Mouse (Mus musculus): ENCODE results near the gene Trim7. TPM values are rescaled to one million over a fixed set of nuclear protein-coding genes. Genes with fewer than 3 reads are reported as not detected.

The Trim7 gene
- polyA plus RNA-seq, 1 experiment from 2014 or later = 0.27 TPM

- Histone ChIP-seq H3K27ac (replicated peaks; ENCODE audit: low read depth, low read length) (no peak overlapping the region), H3K9me3 (replicated peaks; ENCODE audit: control insufficient read depth, low read length) (no peaks in the 10 kb centered on the region), H3K9ac (replicated peaks; ENCODE audit: low read length) (no peak overlapping the region), H3K4me1 (ENCODE audit: control insufficient read depth, insufficient read depth, low read length) (no peaks in the 10 kb centered on the region; the same call in 1 of the 2 replicates), H3K27me3 (ENCODE audit: control insufficient read depth, insufficient read depth, low read length) (no peaks in the 10 kb centered on the region), H3K36me3 (replicated peaks; ENCODE audit: control insufficient read depth, insufficient read depth, low read depth, low read length) (peaks cover 28% of the 10 kb centered on the region), H3K4me2 (ENCODE audit: low read depth, low read length) (no peak overlapping the region), H3K4me3 (ENCODE audit: low read depth, low read length) (no peak overlapping the region)
- ATAC-seq (replicated peaks; ENCODE audit: insufficient number of reproducible peaks, low FRiP score, low TSS enrichment, low read depth) = peak; percentile 46; the same call in 1 of the 2 replicates
- DNase-seq (ENCODE audit: low spot score) = no peak
- WGBS = 59% methylated on average over 21 of the region's 21 CpGs
These were observed 18.9 kb upstream of the Trim7 start for GRCm38 (mm10) chr11:48806856-48807562.

- H3K4me1 ChIP-seq (ENCODE audit: control insufficient read depth, insufficient read depth, low read length) = no peaks in the 10 kb centered on the region
- ATAC-seq (replicated peaks; ENCODE audit: insufficient number of reproducible peaks, low FRiP score, low TSS enrichment, low read depth) = no peak
- no peak overlapping the region for H3K9ac ChIP-seq (replicated peaks; ENCODE audit: low read length)
- WGBS = 58% methylated on average over 14 of the region's 14 CpGs
- peaks cover 28% of the 10 kb centered on the region for H3K36me3 ChIP-seq (replicated peaks; ENCODE audit: control insufficient read depth, insufficient read depth, low read depth, low read length)
- no peaks in the 10 kb centered on the region for H3K9me3 ChIP-seq (replicated peaks; ENCODE audit: control insufficient read depth, low read length)
- DNase-seq (ENCODE audit: low spot score) = no peak
- H3K27ac ChIP-seq (replicated peaks; ENCODE audit: low read depth, low read length) = no peak overlapping the region
- H3K4me3 ChIP-seq (ENCODE audit: low read depth, low read length) = no peak overlapping the region
- no peaks in the 10 kb centered on the region for H3K27me3 ChIP-seq (ENCODE audit: control insufficient read depth, insufficient read depth, low read length)
- H3K4me2 ChIP-seq (ENCODE audit: low read depth, low read length) = no peak overlapping the region
These were observed 18.2 kb upstream of the Trim7 start for GRCm38 (mm10) chr11:48807563-48808303.

GRCm38 (mm10) chr11:48808304-48808646 lies 17.7 kb upstream of the Trim7 start:
- ATAC-seq (replicated peaks; ENCODE audit: insufficient number of reproducible peaks, low FRiP score, low TSS enrichment, low read depth) (no peak), DNase-seq (ENCODE audit: low spot score) (no peak)
- Histone ChIP-seq H3K9ac (replicated peaks; ENCODE audit: low read length) (no peak overlapping the region), H3K27ac (replicated peaks; ENCODE audit: low read depth, low read length) (no peak overlapping the region), H3K4me2 (ENCODE audit: low read depth, low read length) (no peak overlapping the region), H3K4me1 (ENCODE audit: control insufficient read depth, insufficient read depth, low read length) (no peaks in the 10 kb centered on the region), H3K36me3 (replicated peaks; ENCODE audit: control insufficient read depth, insufficient read depth, low read depth, low read length) (peaks cover 22% of the 10 kb centered on the region), H3K4me3 (ENCODE audit: low read depth, low read length) (no peak overlapping the region), H3K9me3 (replicated peaks; ENCODE audit: control insufficient read depth, low read length) (no peaks in the 10 kb centered on the region), H3K27me3 (ENCODE audit: control insufficient read depth, insufficient read depth, low read length) (no peaks in the 10 kb centered on the region)

GRCm38 (mm10) chr11:48808737-48809433 lies 17.1 kb upstream of the Trim7 start:
- H3K36me3 ChIP-seq (replicated peaks; ENCODE audit: control insufficient read depth, insufficient read depth, low read depth, low read length) = peaks cover 18% of the 10 kb centered on the region
- H3K9me3 ChIP-seq (replicated peaks; ENCODE audit: control insufficient read depth, low read length) = no peaks in the 10 kb centered on the region
- WGBS = 72% methylated on average over 16 of the region's 16 CpGs
- no peak overlapping the region for H3K9ac ChIP-seq (replicated peaks; ENCODE audit: low read length)
- H3K27ac ChIP-seq (replicated peaks; ENCODE audit: low read depth, low read length) = no peak overlapping the region
- no peak overlapping the region for H3K4me3 ChIP-seq (ENCODE audit: low read depth, low read length)
- DNase-seq (ENCODE audit: low spot score) (no peak), ATAC-seq (replicated peaks; ENCODE audit: insufficient number of reproducible peaks, low FRiP score, low TSS enrichment, low read depth) (no peak)
- H3K27me3 ChIP-seq (ENCODE audit: control insufficient read depth, insufficient read depth, low read length) = no peaks in the 10 kb centered on the region
- no peaks in the 10 kb centered on the region for H3K4me1 ChIP-seq (ENCODE audit: control insufficient read depth, insufficient read depth, low read length)
- no peak overlapping the region for H3K4me2 ChIP-seq (ENCODE audit: low read depth, low read length)

- Histone ChIP-seq H3K9me3 (replicated peaks; ENCODE audit: control insufficient read depth, low read length) (no peaks in the 10 kb centered on the region), H3K9ac (replicated peaks; ENCODE audit: low read length) (no peak overlapping the region), H3K4me1 (ENCODE audit: control insufficient read depth, insufficient read depth, low read length) (no peaks in the 10 kb centered on the region), H3K27ac (replicated peaks; ENCODE audit: low read depth, low read length) (no peak overlapping the region), H3K27me3 (ENCODE audit: control insufficient read depth, insufficient read depth, low read length) (no peaks in the 10 kb centered on the region), H3K36me3 (replicated peaks; ENCODE audit: control insufficient read depth, insufficient read depth, low read depth, low read length) (peaks cover 13% of the 10 kb centered on the region), H3K4me2 (ENCODE audit: low read depth, low read length) (no peak overlapping the region), H3K4me3 (ENCODE audit: low read depth, low read length) (no peak overlapping the region)
- ATAC-seq (replicated peaks; ENCODE audit: insufficient number of reproducible peaks, low FRiP score, low TSS enrichment, low read depth) (no peak), DNase-seq (ENCODE audit: low spot score) (no peak)
- 76% methylated on average over 4 of the region's 4 CpGs for WGBS
These were observed 16.5 kb upstream of the Trim7 start for GRCm38 (mm10) chr11:48809434-48809830.

GRCm38 (mm10) chr11:48810142-48810541 lies 15.8 kb upstream of the Trim7 start:
- H3K9me3 ChIP-seq (replicated peaks; ENCODE audit: control insufficient read depth, low read length) = no peaks in the 10 kb centered on the region
- DNase-seq (ENCODE audit: low spot score) = no peak
- 87% methylated on average over 2 of the region's 2 CpGs for WGBS
- peaks cover 10% of the 10 kb centered on the region for H3K36me3 ChIP-seq (replicated peaks; ENCODE audit: control insufficient read depth, insufficient read depth, low read depth, low read length)
- H3K4me1 ChIP-seq (ENCODE audit: control insufficient read depth, insufficient read depth, low read length) = no peaks in the 10 kb centered on the region
- H3K4me2 ChIP-seq (ENCODE audit: low read depth, low read length) = no peak overlapping the region
- no peaks in the 10 kb centered on the region for H3K27me3 ChIP-seq (ENCODE audit: control insufficient read depth, insufficient read depth, low read length)
- no peak for ATAC-seq (replicated peaks; ENCODE audit: insufficient number of reproducible peaks, low FRiP score, low TSS enrichment, low read depth)
- no peak overlapping the region for H3K4me3 ChIP-seq (ENCODE audit: low read depth, low read length)
- no peak overlapping the region for H3K9ac ChIP-seq (replicated peaks; ENCODE audit: low read length)
- no peak overlapping the region for H3K27ac ChIP-seq (replicated peaks; ENCODE audit: low read depth, low read length)

GRCm38 (mm10) chr11:48813782-48814181 lies 12.2 kb upstream of the Trim7 start:
- Histone ChIP-seq H3K36me3 (replicated peaks; ENCODE audit: control insufficient read depth, insufficient read depth, low read depth, low read length) (no peaks in the 10 kb centered on the region; the same call in 1 of the 2 replicates), H3K4me2 (ENCODE audit: low read depth, low read length) (no peak overlapping the region)
- no peak for ATAC-seq (replicated peaks; ENCODE audit: insufficient number of reproducible peaks, low FRiP score, low TSS enrichment, low read depth)

GRCm38 (mm10) chr11:48815851-48816250 lies 10.1 kb upstream of the Trim7 start:
- DNase-seq (ENCODE audit: low spot score) (no peak), ATAC-seq (replicated peaks; ENCODE audit: insufficient number of reproducible peaks, low FRiP score, low TSS enrichment, low read depth) (no peak)
- no peaks in the 10 kb centered on the region for H3K9me3 ChIP-seq (replicated peaks; ENCODE audit: control insufficient read depth, low read length)
- no peaks in the 10 kb centered on the region for H3K36me3 ChIP-seq (replicated peaks; ENCODE audit: control insufficient read depth, insufficient read depth, low read depth, low read length)
- no peak overlapping the region; the same call in 1 of the 2 replicates for H3K9ac ChIP-seq (replicated peaks; ENCODE audit: low read length)
- 79% methylated on average over 16 of the region's 16 CpGs for WGBS
- peak overlapping the region; percentile 82 for H3K4me3 ChIP-seq (ENCODE audit: low read depth, low read length)
- H3K4me1 ChIP-seq (ENCODE audit: control insufficient read depth, insufficient read depth, low read length) = no peaks in the 10 kb centered on the region
- no peaks in the 10 kb centered on the region for H3K27me3 ChIP-seq (ENCODE audit: control insufficient read depth, insufficient read depth, low read length)
- peak overlapping the region; percentile 65 for H3K4me2 ChIP-seq (ENCODE audit: low read depth, low read length)
- H3K27ac ChIP-seq (replicated peaks; ENCODE audit: low read depth, low read length) = no peak overlapping the region

More at GRCm38 (mm10) chr11:48813782-48814181, 12.2 kb upstream of the Trim7 start:
- H3K9me3 ChIP-seq (replicated peaks; ENCODE audit: control insufficient read depth, low read length) = no peaks in the 10 kb centered on the region
- H3K27me3 ChIP-seq (ENCODE audit: control insufficient read depth, insufficient read depth, low read length) = no peaks in the 10 kb centered on the region
- no peaks in the 10 kb centered on the region for H3K4me1 ChIP-seq (ENCODE audit: control insufficient read depth, insufficient read depth, low read length)
- H3K4me3 ChIP-seq (ENCODE audit: low read depth, low read length) = no peak overlapping the region
- no peak for DNase-seq (ENCODE audit: low spot score)
- no peak overlapping the region for H3K9ac ChIP-seq (replicated peaks; ENCODE audit: low read length)
- no peak overlapping the region for H3K27ac ChIP-seq (replicated peaks; ENCODE audit: low read depth, low read length)
